Mouse (Mus musculus) left cerebral cortex, adult 18-20 months (tissue): ENCODE measurements around the gene Arcn1. TPM values are rescaled to one million over a fixed set of nuclear protein-coding genes. Genes with fewer than 3 reads are reported as not detected.

Experiments
- DNase-seq, 2 experiments: peaks; one replicate each; pipeline ENCODE4 v3.0.0; 2021 to 2022; ENCODE audit warnings: low spot score in 2 of 2, mixed read lengths in 1 of 2
- total RNA-seq, 2 experiments: library from RNA; stranded (reverse); gene quantifications; 2 replicates each; pipeline ENCODE4 v1.2.3; 2021

Arcn1 gene
- total RNA-seq, 2 experiments from 2014 or later, result 90.0 to 95.3 TPM

GRCm38 (mm10) chr9:44691671-44692520 is 75.7 kb downstream of the Arcn1 start:
- DNase-seq, result peak; percentile 77 to 78

Other genes with a start within 250 kb of the Arcn1 start
- not detected for gene Cxcr5, start 206.0 kb downstream of the Arcn1 start, total RNA-seq
- gene Ddx6, start 163.0 kb downstream of the Arcn1 start, total RNA-seq, result 100 to 1,000 TPM; 145 to 155 TPM
- not detected for gene Treh, start 94.6 kb downstream of the Arcn1 start, total RNA-seq
- gene Phldb1, start 32.6 kb downstream of the Arcn1 start, total RNA-seq, result 10 to 100 TPM; 59.0 to 67.4 TPM
- 10 to 100 TPM; 67.8 to 72.0 TPM for gene Ift46, start 63 bp upstream of the Arcn1 start, total RNA-seq
- gene Tmem25, start 31.5 kb upstream of the Arcn1 start, total RNA-seq, result 10 to 100 TPM; 52.2 to 66.1 TPM
- under 1 TPM; 0.80 to 0.95 TPM for gene Ttc36, start 35.2 kb upstream of the Arcn1 start, total RNA-seq
- 10 to 100 TPM; 84.1 to 88.1 TPM for gene Kmt2a, start 113.5 kb upstream of the Arcn1 start, total RNA-seq
- 100 to 1,000 TPM; 316 to 362 TPM for gene Atp5l, start 152.9 kb upstream of the Arcn1 start, total RNA-seq
- gene Ube4a, start 197.8 kb upstream of the Arcn1 start, total RNA-seq, result 10 to 100 TPM; 66.7 to 69.0 TPM
- gene Cd3g, start 212.6 kb upstream of the Arcn1 start, total RNA-seq, result not detected
- gene Cd3d, start 213.9 kb upstream of the Arcn1 start, total RNA-seq, result not detected
- gene Cd3e, start 241.8 kb upstream of the Arcn1 start, total RNA-seq, result not detected